Mouse (Mus musculus) cerebellum, postnatal 4 days (tissue): ENCODE measurements around the gene Dnajc22.
"Not testable (repeated sequence)": the region's sequence is repeated elsewhere in the genome, so short reads cannot be mapped to it uniquely, and the experiment has no call there.

ENCODE experiments used
- DNase-seq, 2 experiments: peaks; one replicate each; pipeline ENCODE4 v3.0.0; 2022; ENCODE audit warnings: low spot score in 2 of 2, mixed read lengths in 1 of 2

Gene Dnajc22

GRCm38 (mm10) chr15:99092870-99093269 lies at the start of gene Dnajc22:
TSS of gene Dnajc22 (plus strand) at chr15:99093170.
- no peak for DNase-seq

- DNase-seq, result no peak
Observed at GRCm38 (mm10) chr15:99044854-99045253, 48.1 kb upstream of the Dnajc22 start.

GRCm38 (mm10) chr15:99045734-99046133 lies 47.2 kb upstream of the Dnajc22 start:
- DNase-seq, result not testable (repeated sequence)

GRCm38 (mm10) chr15:99049473-99050253 lies 43.3 kb upstream of the Dnajc22 start:
- DNase-seq, result peak in 1 of 2 experiments; percentile 55

GRCm38 (mm10) chr15:99053373-99053772 lies 39.6 kb upstream of the Dnajc22 start:
- DNase-seq, result no peak

GRCm38 (mm10) chr15:99055040-99055439 lies 37.9 kb upstream of the Dnajc22 start, which contains the start of gene Prph:
TSS of gene Prph (plus strand) at chr15:99055174.
- no peak for DNase-seq

GRCm38 (mm10) chr15:99055511-99055961 lies 37.4 kb upstream of the Dnajc22 start:
- DNase-seq, result no peak

- peak in 1 of 2 experiments; percentile 25 for DNase-seq
Observed at GRCm38 (mm10) chr15:99056332-99056731, 36.6 kb upstream of the Dnajc22 start.

- no peak for DNase-seq
Observed at GRCm38 (mm10) chr15:99065557-99066165, 27.3 kb upstream of the Dnajc22 start.

- no peak for DNase-seq
Observed at GRCm38 (mm10) chr15:99071988-99072387, 21.0 kb upstream of the Dnajc22 start.

- no peak for DNase-seq
Observed at GRCm38 (mm10) chr15:99074019-99074599, 18.9 kb upstream of the Dnajc22 start, which contains the start of gene Troap. TSS of gene Troap (plus strand) at chr15:99074575.

GRCm38 (mm10) chr15:99074600-99075333 lies 18.2 kb upstream of the Dnajc22 start:
- peak; percentile 96 to 98 for DNase-seq

GRCm38 (mm10) chr15:99076011-99076410 lies 17.0 kb upstream of the Dnajc22 start:
- not testable (repeated sequence) for DNase-seq

GRCm38 (mm10) chr15:99078181-99078910 lies 14.6 kb upstream of the Dnajc22 start:
- no peak for DNase-seq

- no peak for DNase-seq
Observed at GRCm38 (mm10) chr15:99079804-99080203, 13.2 kb upstream of the Dnajc22 start.

- no peak for DNase-seq
Observed at GRCm38 (mm10) chr15:99082322-99082721, 10.6 kb upstream of the Dnajc22 start.

GRCm38 (mm10) chr15:99082840-99083239 lies 10.1 kb upstream of the Dnajc22 start:
- DNase-seq, result no peak

- DNase-seq, result no peak
Observed at GRCm38 (mm10) chr15:99083258-99083657, 9.7 kb upstream of the Dnajc22 start.

GRCm38 (mm10) chr15:99083867-99084557 lies 9.0 kb upstream of the Dnajc22 start:
- DNase-seq, result no peak

- DNase-seq, result no peak
Observed at GRCm38 (mm10) chr15:99084618-99085017, 8.4 kb upstream of the Dnajc22 start.
